Mouse (Mus musculus) small intestine, adult 2 months (tissue): ENCODE data around the gene Rybp.

Experiments used
- CTCF ChIP-seq: fragments of 200-500 bp; IDR thresholded peaks from 2 replicates; pipeline ENCODE4 v1.5.1; 2012; ENCODE audit warnings: low read depth, mild to moderate bottlenecking, control low read depth, inconsistent platforms, low read length, moderate library complexity, mixed read lengths; ENCODE audit not compliant: insufficient replicate concordance, insufficient read length; ENCODE audit errors: extremely low read depth
- POLR2A ChIP-seq: fragments of 200-500 bp; IDR thresholded peaks from 2 replicates; pipeline ENCODE4 v1.6.1; 2012; ENCODE audit warnings: low read depth, mild to moderate bottlenecking, control low read depth, inconsistent platforms, low read length, moderate library complexity

DNA sequence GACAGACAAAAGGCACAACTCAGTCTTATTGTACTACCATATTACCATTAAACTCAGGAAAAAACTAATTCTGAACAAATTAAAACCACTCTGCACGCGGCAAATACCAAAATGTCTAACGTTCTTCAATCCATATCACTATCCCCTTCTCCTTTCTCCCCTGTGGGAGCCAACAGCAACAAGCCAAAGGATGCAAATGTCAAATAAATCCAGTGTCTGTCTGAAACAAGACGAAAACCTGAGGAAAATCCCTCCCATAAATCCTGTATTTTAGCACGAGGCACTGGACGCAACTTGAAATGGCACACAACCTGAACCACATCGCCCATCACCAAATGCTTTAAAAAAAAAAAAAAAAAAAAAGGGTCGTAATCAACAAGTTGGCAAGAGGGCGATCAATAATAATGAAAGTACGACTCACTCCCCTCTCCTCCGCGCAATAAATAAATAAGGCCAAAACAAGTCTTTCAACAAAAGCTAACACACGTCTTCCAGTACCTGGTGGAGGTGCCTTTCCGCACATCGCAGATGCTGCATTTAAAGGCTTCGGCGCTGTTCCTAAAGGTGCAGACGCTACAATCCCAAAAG is 1.2 kb downstream of the Rybp start:
- no peak for TF ChIP-seq CTCF
- TF ChIP-seq POLR2A: no peak
